8 mouse cellular contexts compared by ENCODE assay signal in genomic region chr11:118362971-118363518, GRCm38 (mm10). TPM values are rescaled to one million over a fixed set of nuclear protein-coding genes. Genes with fewer than 3 reads are reported as not detected.
DNase-seq lines count a peak whose midpoint lies in the region; ATAC-seq lines count a peak whose summit lies in the region.

No protein-coding gene starts in this region.

- H3K79me2 ChIP-seq in macrophage (ENCODE audit: inconsistent target): no peaks in the 10 kb centered on the region

- WGBS in embryonic facial prominence, embryonic 14.5 days: 2% methylated on average over 8 of the region's 8 CpGs
- WGBS in heart, embryonic 15.5 days: 2% methylated on average over 8 of the region's 8 CpGs
- WGBS in macrophage (ENCODE audit: missing documents): 2% methylated on average over 7 of the region's 8 CpGs
- 3% methylated on average over 8 of the region's 8 CpGs for WGBS in stomach, embryonic 15.5 days

- peak; percentile 79 for DNase-seq in layer of hippocampus, adult 9-11 months
- DNase-seq in layer of hippocampus, postnatal 36 days: no peak
- peak; percentile 92 for DNase-seq in embryonic facial prominence, embryonic 14.5 days (ENCODE audit: low spot score)
- DNase-seq in kidney, postnatal 14 days: peak; percentile 53
- DNase-seq in urinary bladder, adult 2 months (ENCODE audit: low spot score): no peak

- H3K4me2 ChIP-seq in embryonic facial prominence, embryonic 14.5 days (ENCODE audit: low read depth, low read length): peak overlapping the region; percentile 20
- peak overlapping the region; percentile 41 for H3K4me2 ChIP-seq in heart, embryonic 15.5 days
- H3K4me2 ChIP-seq in stomach, embryonic 15.5 days: peak overlapping the region; percentile 30

- peak overlapping the region; percentile 45 for H3K9ac ChIP-seq in embryonic facial prominence, embryonic 14.5 days (ENCODE audit: low read depth, low read length)
- H3K9ac ChIP-seq in heart, embryonic 15.5 days: peak overlapping the region; percentile 5; the same call in 1 of the 2 replicates
- no peak overlapping the region for H3K9ac ChIP-seq in stomach, embryonic 15.5 days

- peak overlapping the region; percentile 83 for H3K27ac ChIP-seq in embryonic facial prominence, embryonic 14.5 days (replicated peaks; ENCODE audit: low read depth, low read length)
- H3K27ac ChIP-seq in heart, embryonic 15.5 days: peak overlapping the region; percentile 79
- H3K27ac ChIP-seq in macrophage: peak overlapping the region; percentile 99
- H3K27ac ChIP-seq in stomach, embryonic 15.5 days: peak overlapping the region; percentile 83

- no peak overlapping the region for H3K4me3 ChIP-seq in embryonic facial prominence, embryonic 14.5 days (ENCODE audit: low read depth, low read length)
- H3K4me3 ChIP-seq in heart, embryonic 15.5 days: no peak overlapping the region
- peak overlapping the region; percentile 16 for H3K4me3 ChIP-seq in macrophage (ENCODE audit: inconsistent target)
- no peak overlapping the region for H3K4me3 ChIP-seq in stomach, embryonic 15.5 days (replicated peaks)

- H3K4me1 ChIP-seq in embryonic facial prominence, embryonic 14.5 days (ENCODE audit: control insufficient read depth, insufficient read depth, low read length): peaks cover 57% of the 10 kb centered on the region
- peaks cover 38% of the 10 kb centered on the region for H3K4me1 ChIP-seq in heart, embryonic 15.5 days (replicated peaks)
- peaks cover 39% of the 10 kb centered on the region for H3K4me1 ChIP-seq in stomach, embryonic 15.5 days

- H3K9me3 ChIP-seq in embryonic facial prominence, embryonic 14.5 days (ENCODE audit: control insufficient read depth, low read length): no peaks in the 10 kb centered on the region
- H3K9me3 ChIP-seq in heart, embryonic 15.5 days (replicated peaks): no peaks in the 10 kb centered on the region
- no peaks in the 10 kb centered on the region for H3K9me3 ChIP-seq in stomach, embryonic 15.5 days

- peak; percentile 84 for ATAC-seq in embryonic facial prominence, embryonic 14.5 days (ENCODE audit: low read depth)
- peak; percentile 71 for ATAC-seq in heart, embryonic 15.5 days (replicated peaks; ENCODE audit: insufficient number of reproducible peaks, insufficient read depth, low FRiP score, low read depth)
- peak; percentile 52 for ATAC-seq in stomach, embryonic 15.5 days (ENCODE audit: insufficient read depth, low FRiP score, low read depth)

- no peaks in the 10 kb centered on the region for H3K27me3 ChIP-seq in embryonic facial prominence, embryonic 14.5 days (replicated peaks; ENCODE audit: control insufficient read depth, insufficient read depth, low read length)
- H3K27me3 ChIP-seq in heart, embryonic 15.5 days: no peaks in the 10 kb centered on the region
- H3K27me3 ChIP-seq in stomach, embryonic 15.5 days (replicated peaks): no peaks in the 10 kb centered on the region

- no peaks in the 10 kb centered on the region for H3K36me3 ChIP-seq in embryonic facial prominence, embryonic 14.5 days (ENCODE audit: control insufficient read depth, insufficient read depth, low read length)
- H3K36me3 ChIP-seq in heart, embryonic 15.5 days: no peaks in the 10 kb centered on the region
- no peaks in the 10 kb centered on the region for H3K36me3 ChIP-seq in macrophage (ENCODE audit: inconsistent target)
- H3K36me3 ChIP-seq in stomach, embryonic 15.5 days: no peaks in the 10 kb centered on the region

RNA-seq across cellular contexts. Expression of gene Timp2, which starts 7.5 kb away (rescaled TPM):
- 100 to 1,000 TPM; 187 to 191 TPM for total RNA-seq in layer of hippocampus, postnatal 36 days (2021)
- polyA plus RNA-seq in embryonic facial prominence, embryonic 14.5 days (2014; fragmentation: Nextera tagmentation; extraction: Ambion mirVana): 182 and 196 TPM in 2 replicates
- 67.1 and 85.2 TPM in 2 replicates for polyA plus RNA-seq in heart, embryonic 15.5 days (2015; fragmentation: Nextera tagmentation; extraction: Ambion mirVana)
- total RNA-seq in macrophage (2018; cell fraction: chromatin; rRNA removed): 100 to 1,000 TPM in 1 of 26 experiments, 10 to 100 TPM in 19, 1 to 10 TPM in 6; 7.1 to 110 (median 19.3) TPM
- total RNA-seq in macrophage (2018; cell fraction: cytosol; rRNA removed): 100 to 1,000 TPM; 167 to 475 (median 292) TPM
- total RNA-seq in macrophage (2018; cell fraction: nucleus; rRNA removed): 100 to 1,000 TPM in 21 of 26 experiments, 10 to 100 TPM in 5; 47.6 to 312 (median 149) TPM
- polyA plus RNA-seq in macrophage (2018): 330 to 662 TPM (median 385 TPM) in 3 replicates
- polyA plus RNA-seq in stomach, embryonic 15.5 days (2015; fragmentation: Nextera tagmentation; extraction: Ambion mirVana): 78.8 and 83.0 TPM in 2 replicates
- 600 and 646 TPM in 2 replicates for polyA plus RNA-seq in urinary bladder, adult 2 months (2012; rRNA removed)

RNA-seq across cellular contexts. Expression of gene Cep295nl, which starts 20.7 kb away (rescaled TPM):
- total RNA-seq in layer of hippocampus, postnatal 36 days (2021): 1 to 10 TPM; 1.2 to 1.4 TPM
- polyA plus RNA-seq in embryonic facial prominence, embryonic 14.5 days (2014; fragmentation: Nextera tagmentation; extraction: Ambion mirVana): 0.63 and 1.2 TPM in 2 replicates
- 0.20 and 0.33 TPM in 2 replicates for polyA plus RNA-seq in heart, embryonic 15.5 days (2015; fragmentation: Nextera tagmentation; extraction: Ambion mirVana)
- 100 to 1,000 TPM in 4 of 26 experiments, 10 to 100 TPM in 20, 1 to 10 TPM in 2; 3.8 to 122 (median 24.0) TPM for total RNA-seq in macrophage (2018; cell fraction: chromatin; rRNA removed)
- total RNA-seq in macrophage (2018; cell fraction: cytosol; rRNA removed): 1 to 10 TPM in 12 of 26 experiments, under 1 TPM in 14; 0.46 to 4.1 (median 0.82) TPM
- 10 to 100 TPM in 16 of 26 experiments, 1 to 10 TPM in 9, under 1 TPM in 1; 0.83 to 49.9 (median 10.9) TPM for total RNA-seq in macrophage (2018; cell fraction: nucleus; rRNA removed)
- polyA plus RNA-seq in macrophage (2018): 0.68 to 2.2 TPM (median 0.90 TPM) in 3 replicates
- polyA plus RNA-seq in stomach, embryonic 15.5 days (2015; fragmentation: Nextera tagmentation; extraction: Ambion mirVana): 0.36 and 0.42 TPM in 2 replicates
- 1.3 and 2.3 TPM in 2 replicates for polyA plus RNA-seq in urinary bladder, adult 2 months (2012; rRNA removed)

RNA-seq across cellular contexts. Expression of gene Lgals3bp, which starts 38.8 kb away (rescaled TPM):
- 10 to 100 TPM; 17.1 to 17.3 TPM for total RNA-seq in layer of hippocampus, postnatal 36 days (2021)
- 11.8 and 14.2 TPM in 2 replicates for polyA plus RNA-seq in embryonic facial prominence, embryonic 14.5 days (2014; fragmentation: Nextera tagmentation; extraction: Ambion mirVana)
- 9.6 and 20.7 TPM in 2 replicates for polyA plus RNA-seq in heart, embryonic 15.5 days (2015; fragmentation: Nextera tagmentation; extraction: Ambion mirVana)
- 100 to 1,000 TPM; 127 to 562 (median 307) TPM for total RNA-seq in macrophage (2018; cell fraction: chromatin; rRNA removed)
- total RNA-seq in macrophage (2018; cell fraction: cytosol; rRNA removed): 1,000 to 10,000 TPM in 23 of 26 experiments, 100 to 1,000 TPM in 3; 854 to 2,702 (median 1,648) TPM
- 1,000 to 10,000 TPM in 15 of 26 experiments, 100 to 1,000 TPM in 11; 559 to 2,830 (median 1,334) TPM for total RNA-seq in macrophage (2018; cell fraction: nucleus; rRNA removed)
- polyA plus RNA-seq in macrophage (2018): 1,136 to 1,462 TPM (median 1,417 TPM) in 3 replicates
- polyA plus RNA-seq in stomach, embryonic 15.5 days (2015; fragmentation: Nextera tagmentation; extraction: Ambion mirVana): 67.4 and 81.5 TPM in 2 replicates
- 154 and 187 TPM in 2 replicates for polyA plus RNA-seq in urinary bladder, adult 2 months (2012; rRNA removed)

RNA-seq across cellular contexts. Expression of gene Cant1, which starts 55.8 kb away (rescaled TPM):
- 10 to 100 TPM; 39.9 TPM for total RNA-seq in layer of hippocampus, postnatal 36 days (2021)
- 30.8 and 30.9 TPM in 2 replicates for polyA plus RNA-seq in embryonic facial prominence, embryonic 14.5 days (2014; fragmentation: Nextera tagmentation; extraction: Ambion mirVana)
- polyA plus RNA-seq in heart, embryonic 15.5 days (2015; fragmentation: Nextera tagmentation; extraction: Ambion mirVana): 17.2 and 24.3 TPM in 2 replicates
- total RNA-seq in macrophage (2018; cell fraction: chromatin; rRNA removed): 10 to 100 TPM; 14.6 to 66.9 (median 38.8) TPM
- 10 to 100 TPM; 34.1 to 65.0 (median 51.3) TPM for total RNA-seq in macrophage (2018; cell fraction: cytosol; rRNA removed)
- total RNA-seq in macrophage (2018; cell fraction: nucleus; rRNA removed): 100 to 1,000 TPM in 2 of 26 experiments, 10 to 100 TPM in 24; 28.3 to 108 (median 70.5) TPM
- polyA plus RNA-seq in macrophage (2018): 40.2 to 59.3 TPM (median 42.1 TPM) in 3 replicates
- polyA plus RNA-seq in stomach, embryonic 15.5 days (2015; fragmentation: Nextera tagmentation; extraction: Ambion mirVana): 30.7 and 32.1 TPM in 2 replicates
- polyA plus RNA-seq in urinary bladder, adult 2 months (2012; rRNA removed): 38.2 and 41.2 TPM in 2 replicates

Comparison
In these comparisons a context has a peak if more than half of its experiments do, and no peak if none do; other contexts are left out.
1. DNase-seq: peak in layer of hippocampus, adult 9-11 months (single experiment), embryonic facial prominence, embryonic 14.5 days (single experiment) and kidney, postnatal 14 days (single experiment); none in layer of hippocampus, postnatal 36 days (0 of 2) and urinary bladder, adult 2 months (single experiment).
2. Peak in every context shown above with its lines, with median percentiles within 50 percentile points of each other: ATAC-seq, H3K27ac ChIP-seq and H3K4me2 ChIP-seq.